Mouse (Mus musculus) NIH3T3 (cell line): Measurements from ENCODE around the gene Hoxa6.

ENCODE experiments used
- DNase-seq: peaks from one replicate; pipeline ENCODE4 v3.0.0-alpha.2; 2012; ENCODE audit warnings: low read depth

Hoxa6 gene

GRCm38 (mm10) chr6:52164626-52165440 is 43.7 kb downstream of the Hoxa6 start, which contains the start of gene Hoxa2:
TSS of gene Hoxa2 (minus strand) at chr6:52164831.
- DNase-seq = peak; percentile 88

- DNase-seq = peak; percentile 71
These were observed 44.4 kb downstream of the Hoxa6 start for GRCm38 (mm10) chr6:52164051-52164625.

DNA sequence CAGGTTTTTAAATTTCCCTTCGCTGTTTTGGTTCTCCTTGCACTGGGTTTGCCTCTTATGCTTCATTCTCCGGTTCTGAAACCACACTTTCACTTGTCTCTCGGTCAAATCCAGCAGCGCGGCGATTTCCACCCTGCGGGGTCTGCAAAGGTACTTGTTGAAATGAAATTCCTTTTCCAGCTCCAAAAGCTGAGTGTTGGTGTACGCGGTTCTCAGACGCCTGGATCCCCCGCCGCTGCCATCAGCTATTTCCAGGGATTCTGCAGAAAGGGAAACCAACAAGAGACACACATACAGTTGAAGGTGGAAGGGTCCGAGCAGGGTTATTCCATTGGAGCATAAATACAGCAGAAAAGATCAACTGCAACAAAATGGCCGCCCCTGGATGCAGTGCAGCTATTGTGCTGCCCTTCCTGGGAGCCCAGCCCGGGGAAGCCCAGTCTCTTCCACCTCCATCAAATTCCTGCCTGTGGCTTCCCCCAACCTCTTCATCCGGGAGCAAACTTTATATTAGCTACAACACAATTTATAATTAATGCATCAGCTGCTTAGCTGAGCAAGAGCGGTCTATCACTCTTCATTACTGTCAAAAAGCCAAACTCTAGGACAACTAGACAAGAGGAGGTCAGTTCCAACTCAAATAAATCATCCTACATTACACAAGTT is 45.0 kb downstream of the Hoxa6 start:
- peak; percentile 84 for DNase-seq

DNA sequence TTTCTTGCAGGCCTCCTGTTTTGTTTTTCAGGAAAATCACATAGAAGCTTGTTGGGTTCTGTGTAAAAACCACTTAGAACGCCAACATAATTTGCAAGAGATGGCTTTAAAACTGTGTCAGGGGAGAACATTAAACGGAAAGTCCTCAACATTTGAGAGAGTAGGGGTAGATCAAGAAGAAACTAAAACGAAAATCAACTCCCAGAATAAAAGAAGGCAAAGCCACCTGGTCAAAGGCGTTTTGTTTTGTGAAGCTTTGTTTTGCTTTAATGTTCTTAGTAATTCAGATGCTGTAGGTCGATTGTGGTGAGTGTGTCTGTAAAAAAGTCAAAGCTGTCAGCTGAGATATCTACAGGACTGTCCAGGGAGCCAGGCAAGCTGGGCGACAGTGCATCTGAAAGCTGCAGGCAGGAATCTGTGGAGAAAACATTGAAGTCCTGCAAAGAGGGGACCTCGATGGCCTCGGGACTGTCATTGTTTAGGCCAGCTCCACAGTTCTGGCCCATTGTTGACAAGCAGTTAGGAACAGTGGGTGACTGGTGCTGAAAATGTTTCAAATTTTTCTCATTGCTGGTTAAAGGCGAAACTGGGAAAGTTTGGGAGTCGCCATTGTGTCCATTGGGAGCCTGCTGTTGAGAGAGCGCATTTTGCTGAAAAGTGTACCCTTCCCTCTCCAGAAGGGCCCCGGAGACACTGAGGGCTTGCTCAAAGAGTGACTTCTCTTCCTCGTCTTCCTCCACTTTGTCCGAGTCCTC is 45.7 kb downstream of the Hoxa6 start:
- peak; percentile 58 for DNase-seq

DNA sequence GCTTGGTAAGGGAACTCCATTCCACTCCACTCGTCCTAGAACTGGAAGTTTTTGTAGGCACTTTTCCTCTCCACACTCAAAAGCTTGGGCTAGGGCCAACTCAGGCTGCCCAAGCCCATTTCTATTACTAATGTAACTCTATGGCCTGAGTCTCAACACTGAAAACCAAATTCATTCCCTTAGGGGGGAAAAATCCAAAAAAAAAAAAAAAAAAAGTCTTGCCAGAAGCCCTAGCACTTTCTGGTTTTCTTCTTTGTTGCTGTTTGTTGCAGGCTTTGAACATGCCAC is 46.5 kb downstream of the Hoxa6 start:
- DNase-seq = peak; percentile 88

- no peak for DNase-seq
These were observed 47.0 kb downstream of the Hoxa6 start for GRCm38 (mm10) chr6:52161336-52162092.

DNA sequence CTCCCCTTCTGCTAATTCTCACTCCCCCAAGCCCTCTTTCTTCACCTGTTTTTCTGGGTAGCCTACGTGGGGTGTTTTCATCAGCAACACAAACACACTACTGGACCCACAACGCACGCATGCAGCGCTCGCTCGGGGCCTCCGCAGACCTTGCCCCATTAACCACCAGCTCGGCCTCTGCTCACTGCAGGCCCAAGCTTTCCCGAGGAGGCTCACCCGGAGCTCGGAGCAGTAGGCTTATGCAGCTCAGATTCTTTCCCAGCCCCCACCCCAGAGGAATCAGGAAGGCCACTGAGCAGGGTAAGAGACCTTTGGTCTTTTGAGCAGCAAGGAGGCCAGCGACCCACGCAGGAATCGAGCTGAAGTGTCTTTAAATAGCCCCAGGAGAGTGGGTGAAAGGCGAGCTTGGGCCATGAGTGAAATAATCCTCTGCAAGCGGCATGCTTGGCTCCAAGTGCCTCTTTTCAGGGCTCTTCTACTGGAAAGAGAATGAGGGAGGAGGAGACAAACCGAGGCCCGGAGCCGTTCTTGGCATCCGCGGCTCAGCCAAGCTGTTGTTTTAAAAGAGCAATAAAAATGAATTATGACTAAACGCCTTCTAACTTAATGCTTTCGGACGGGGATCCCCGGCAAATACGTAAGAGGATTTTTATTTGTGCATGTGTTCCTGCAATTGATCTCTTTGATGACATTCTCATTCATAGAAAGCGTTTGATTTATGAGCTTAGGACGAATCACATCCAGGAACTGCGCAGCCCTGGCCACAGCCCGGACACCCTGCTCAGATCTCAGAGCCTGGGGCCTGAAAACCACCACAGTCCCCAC is 47.8 kb downstream of the Hoxa6 start:
- DNase-seq = peak; percentile 96

DNA sequence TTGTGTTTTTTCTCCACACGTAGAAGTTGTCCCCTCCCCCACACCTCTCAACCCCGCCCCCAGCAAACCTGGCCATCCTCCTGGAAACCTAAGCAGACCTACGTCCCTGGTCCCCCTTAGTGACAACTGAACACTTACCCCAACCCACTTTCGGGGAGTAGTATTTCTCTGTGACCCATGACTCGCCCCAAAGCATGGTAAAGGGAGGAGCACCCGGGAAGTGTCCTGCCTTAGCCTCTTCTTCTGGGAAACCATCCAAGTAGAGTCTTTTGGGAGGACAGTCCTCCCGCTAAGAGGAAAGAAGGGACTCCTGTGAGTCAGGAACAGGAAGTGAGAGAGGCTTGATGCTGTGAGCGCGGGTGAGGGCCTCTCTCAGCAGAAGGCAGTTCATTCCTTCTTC is 48.5 kb downstream of the Hoxa6 start:
- DNase-seq = peak; percentile 83

DNA sequence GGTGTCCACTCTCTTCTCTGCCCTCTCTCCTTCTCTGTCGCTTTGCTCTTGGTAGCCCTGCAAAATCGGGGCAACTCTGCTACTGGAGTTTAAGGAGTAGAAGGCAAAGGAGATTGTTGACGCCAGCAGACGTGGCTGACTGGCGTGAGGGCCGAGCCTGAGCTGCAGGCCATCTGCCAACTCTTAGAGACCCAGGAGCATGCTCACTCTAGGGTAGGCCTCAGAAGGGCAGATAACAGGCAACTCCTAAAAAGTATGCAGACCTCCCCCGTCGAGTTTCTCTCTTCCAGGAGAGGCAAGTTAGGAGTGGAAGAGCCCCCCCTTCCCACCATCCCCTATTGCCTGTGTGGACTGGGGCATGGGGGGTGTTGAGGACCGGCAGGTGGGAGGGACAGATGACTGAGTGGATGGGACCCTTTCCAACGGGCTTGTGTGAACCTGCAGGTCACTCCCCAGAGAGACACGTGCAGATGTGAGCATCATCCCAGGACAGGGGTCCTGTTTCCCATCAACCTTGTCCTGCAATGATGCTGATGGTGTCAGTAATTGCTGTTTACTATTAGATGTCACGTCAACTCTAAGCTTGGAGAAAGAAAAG is 49.3 kb downstream of the Hoxa6 start:
- peak; percentile 93 for DNase-seq

DNA sequence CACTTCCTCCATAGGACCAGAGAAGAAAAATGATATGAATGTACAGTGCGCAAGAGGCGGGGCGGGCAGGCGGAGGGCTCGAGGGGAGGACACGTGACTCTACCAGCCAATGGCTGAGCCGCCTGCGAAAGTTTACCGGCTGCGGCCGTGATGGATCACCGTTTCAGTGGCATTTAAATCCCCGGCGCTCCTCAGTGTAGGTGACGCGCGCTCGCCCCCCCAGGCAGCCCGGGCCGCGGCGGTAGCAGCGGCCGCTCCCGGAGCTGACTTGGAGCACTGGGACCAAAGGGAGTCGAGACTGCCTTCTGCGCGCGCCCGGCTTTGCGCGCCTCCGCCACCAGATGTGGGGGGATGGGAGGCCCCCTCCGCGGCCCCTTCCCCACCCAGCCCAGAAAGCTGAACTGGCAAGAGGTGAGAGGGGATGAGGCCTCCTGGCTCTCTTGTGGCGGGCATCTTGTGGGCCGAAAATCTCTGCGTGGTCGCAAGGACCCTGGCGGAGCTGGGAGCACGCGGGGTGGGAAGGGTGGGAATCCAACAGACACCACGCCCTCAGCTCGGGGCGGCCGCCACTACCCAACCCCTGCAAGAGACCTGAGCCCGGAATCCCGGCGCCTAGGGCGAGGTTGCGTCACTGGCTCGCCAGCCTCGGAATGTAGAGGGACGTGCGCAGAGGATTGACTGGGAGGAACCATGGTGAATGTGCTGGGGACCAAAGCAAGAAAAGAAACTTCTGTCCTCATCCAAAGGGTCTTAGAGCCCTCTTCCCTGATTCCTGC is 50.1 kb downstream of the Hoxa6 start, which contains the start of gene Hoxa1:
Hoxa1 (minus strand) TSS at position 42 of the 776 bp plus-strand sequence.
- DNase-seq = peak; percentile 96

DNA sequence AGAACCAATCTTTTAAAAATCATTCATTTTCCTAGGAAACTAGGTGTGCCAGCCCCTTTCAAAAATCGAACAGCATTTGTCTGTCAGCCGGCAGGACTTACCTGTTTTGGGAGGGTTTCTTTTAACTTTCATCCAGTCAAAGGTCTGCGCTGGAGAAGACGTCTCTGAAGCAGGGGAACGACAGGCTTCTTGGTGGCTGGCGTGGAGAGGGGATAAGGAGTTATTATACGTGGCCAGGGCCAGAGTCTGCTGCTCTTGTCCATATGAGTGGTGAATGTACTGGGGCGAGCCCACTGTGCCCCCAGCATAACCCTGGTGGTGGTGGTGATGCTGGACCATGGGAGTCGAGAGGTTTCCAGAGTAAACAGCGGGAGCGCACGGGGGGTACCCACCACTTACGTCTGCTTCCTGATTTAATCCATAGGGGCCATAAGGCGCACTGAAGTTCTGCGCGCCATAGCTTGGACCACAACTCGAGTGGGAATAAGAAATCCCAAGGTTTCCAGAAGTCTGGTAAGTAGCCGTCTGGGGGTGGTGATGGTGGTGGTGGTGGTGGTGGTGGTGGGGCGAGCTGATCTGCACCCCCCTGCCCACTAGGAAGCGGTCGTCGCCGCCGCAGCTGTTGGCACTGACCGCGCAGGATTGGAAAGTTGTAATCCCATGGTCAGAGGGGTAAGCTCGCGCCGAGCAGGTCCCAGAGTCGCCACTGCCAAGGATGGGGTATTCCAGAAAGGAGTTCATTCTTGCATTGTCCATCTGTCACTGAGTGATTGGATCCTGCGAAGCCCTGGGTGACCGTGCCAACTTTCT is 50.9 kb downstream of the Hoxa6 start:
- DNase-seq = no peak

DNA sequence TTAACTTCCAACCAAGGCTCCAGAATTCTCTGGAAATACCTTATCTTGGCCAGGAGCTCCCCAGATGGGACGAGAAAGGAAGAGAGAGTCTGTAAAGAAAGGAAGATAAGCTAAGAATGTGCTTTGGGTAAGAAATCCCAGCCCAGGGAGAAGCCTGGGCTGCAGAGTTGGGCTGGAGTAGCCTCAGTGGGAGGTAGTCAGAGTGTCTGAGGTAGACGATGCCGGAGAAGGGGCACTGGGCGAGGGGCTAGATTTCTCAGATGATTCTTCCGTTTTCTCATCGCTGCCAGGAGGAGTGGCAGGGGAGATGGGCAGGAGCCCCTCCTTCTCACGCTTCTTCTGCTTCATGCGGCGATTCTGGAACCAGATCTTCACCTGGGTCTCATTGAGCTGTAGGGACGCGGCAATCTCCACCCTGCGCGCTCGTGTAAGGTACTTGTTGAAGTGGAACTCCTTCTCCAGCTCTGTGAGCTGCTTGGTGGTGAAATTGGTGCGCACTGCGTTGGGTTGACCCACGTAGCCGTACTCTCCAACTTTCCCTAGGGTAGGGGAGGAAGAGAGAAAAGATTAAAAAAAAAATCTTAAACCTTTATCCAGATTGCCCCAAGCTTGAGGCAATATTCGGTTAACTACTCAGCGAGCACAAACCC is 51.8 kb downstream of the Hoxa6 start:
- DNase-seq = no peak
